Comparison of ENCODE assay signal across 17 mouse cellular contexts in the genomic region with DNA sequence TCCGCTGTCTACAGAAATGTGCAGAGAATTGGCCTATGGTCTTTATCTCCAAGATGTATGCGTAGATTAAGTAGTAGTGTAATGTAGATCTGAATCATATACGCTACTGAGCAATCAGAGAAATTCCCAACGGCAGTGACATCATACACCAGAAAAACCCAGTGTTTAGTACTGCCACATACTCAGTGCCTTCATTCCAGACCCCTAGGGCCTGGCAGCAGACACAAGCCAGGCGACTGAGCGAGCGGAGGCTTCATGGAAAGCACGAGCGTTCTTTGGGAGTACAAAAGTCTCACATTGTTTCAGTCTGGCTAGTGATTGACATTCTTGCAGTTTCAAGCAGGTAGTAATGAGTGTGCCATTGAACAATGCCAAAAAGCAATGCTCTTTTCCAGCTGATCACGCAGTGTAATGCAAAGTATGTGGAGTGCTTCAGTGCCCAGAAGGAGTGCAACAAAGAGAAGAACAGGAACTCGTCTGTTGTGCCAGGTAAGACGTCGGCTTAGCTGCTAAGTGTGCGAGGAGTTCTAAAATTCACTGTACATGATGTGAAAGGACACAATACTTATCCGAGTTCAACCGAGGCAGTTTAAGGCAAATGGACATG.
A peak's percentile ranks its signal among the peaks of the same experiment; 100 is the strongest.
DNase-seq lines count a peak whose midpoint lies in the region; ATAC-seq and TF ChIP-seq lines count a peak whose summit lies in the region.
"Had no signal": no experiment of that assay in that cellular context is flagged by ENCODE, and none has a peak within 500 bp of the region (broad histone marks: within the 10 kb centered on the region; RNA-seq: fewer than 3 reads in every experiment).

No protein-coding gene starts in this region.

- H3K4me2 ChIP-seq in forebrain, embryonic 16.5 days (ENCODE audit: low read length), result no peak overlapping the region
- H3K4me2 ChIP-seq: embryonic facial prominence, embryonic 13.5 days; heart, embryonic 13.5 days; hindbrain, embryonic 14.5 days; intestine, embryonic 15.5 days had no signal

- H3K79me2 ChIP-seq in heart, adult 2 months (replicated peaks; ENCODE audit: control insufficient read depth, insufficient read depth, low read length), result no peaks in the 10 kb centered on the region

- TF ChIP-seq CTCF in heart, adult 2 months (IDR thresholded peaks at IDR 0.05), result no peak

- no peaks in the 10 kb centered on the region for H3K9me3 ChIP-seq in forebrain, embryonic 16.5 days (ENCODE audit: control insufficient read depth, low read length)
- H3K9me3 ChIP-seq: embryonic facial prominence, embryonic 13.5 days; heart, embryonic 13.5 days; intestine, embryonic 15.5 days had no signal

- TF ChIP-seq EP300 in heart, adult 2 months (IDR thresholded peaks at IDR 0.05; ENCODE audit: insufficient read depth, low read depth, low read length), result no peak

- H3K27ac ChIP-seq in heart, adult 2 months, result no peak overlapping the region
- H3K27ac ChIP-seq in forebrain, embryonic 16.5 days (ENCODE audit: low read length), result 0 out of 2 replicates have a peak overlapping the region, but pooled peaks have one; percentile 22
- H3K27ac ChIP-seq: embryonic facial prominence, embryonic 13.5 days; heart, embryonic 13.5 days; hindbrain, embryonic 14.5 days; intestine, embryonic 15.5 days had no signal

- H3K36me3 ChIP-seq in heart, adult 2 months (ENCODE audit: control insufficient read depth, insufficient read depth, low read length), result no peaks in the 10 kb centered on the region
- no peaks in the 10 kb centered on the region for H3K36me3 ChIP-seq in forebrain, embryonic 16.5 days (ENCODE audit: control insufficient read depth, insufficient read depth)
- H3K36me3 ChIP-seq: intestine, embryonic 15.5 days had no signal

- H3K9ac ChIP-seq in heart, adult 2 months (ENCODE audit: low read depth, low read length), result no peak overlapping the region
- H3K9ac ChIP-seq in forebrain, embryonic 16.5 days (replicated peaks; ENCODE audit: low read depth, low read length), result no peak overlapping the region
- H3K9ac ChIP-seq: embryonic facial prominence, embryonic 13.5 days; heart, embryonic 13.5 days; hindbrain, embryonic 14.5 days; intestine, embryonic 15.5 days had no signal

- H3K4me3 ChIP-seq in heart, adult 2 months, result no peak overlapping the region
- H3K4me3 ChIP-seq in forebrain, embryonic 16.5 days (replicated peaks; ENCODE audit: low read length), result no peak overlapping the region
- H3K4me3 ChIP-seq: embryonic facial prominence, embryonic 13.5 days; heart, embryonic 13.5 days; intestine, embryonic 15.5 days had no signal

- peak; percentile 75 for DNase-seq in heart, adult 11 months
- DNase-seq in heart, adult 2 months, result no peak
- peak; percentile 21 for DNase-seq in lung, postnatal 36 days
- DNase-seq in lung, postnatal 4 days, result no peak
- DNase-seq in embryo, embryonic 10.5 days (ENCODE audit: low spot score), result no peak
- DNase-seq: adrenal gland, postnatal 10 days; cerebellum, adult 11-12 months; cerebellum, adult 9-10 months; cerebellum, postnatal 25 days; gastrocnemius, postnatal 14 days; heart, postnatal 10 days; kidney, adult 18-20 months had no signal

- intact Hi-C loops in heart, adult 2 months (cut with DNase I), result no loop called here

- no peaks in the 10 kb centered on the region for H3K27me3 ChIP-seq in heart, adult 2 months (ENCODE audit: control insufficient read depth, insufficient read depth, low read length)
- no peaks in the 10 kb centered on the region for H3K27me3 ChIP-seq in forebrain, embryonic 16.5 days (replicated peaks; ENCODE audit: control insufficient read depth, insufficient read depth, low read length)
- H3K27me3 ChIP-seq: embryonic facial prominence, embryonic 13.5 days; heart, embryonic 13.5 days; intestine, embryonic 15.5 days had no signal

- peak; percentile 61 for ATAC-seq in forebrain, embryonic 16.5 days
- ATAC-seq: intestine, embryonic 15.5 days had no signal

- no peaks in the 10 kb centered on the region for H3K4me1 ChIP-seq in heart, adult 2 months (ENCODE audit: control insufficient read depth, insufficient read depth, low read length)
- peaks cover 12% of the 10 kb centered on the region for H3K4me1 ChIP-seq in forebrain, embryonic 16.5 days (replicated peaks; ENCODE audit: control insufficient read depth, insufficient read depth, low read length)
- H3K4me1 ChIP-seq: heart, embryonic 13.5 days; intestine, embryonic 15.5 days had no signal

- no peak for TF ChIP-seq POLR2A in heart, adult 2 months (IDR thresholded peaks at IDR 0.05; ENCODE audit: insufficient read depth, low read depth, low read length)

- 91% methylated on average over 16 of the region's 16 CpGs for WGBS in heart, adult 2 months
- WGBS in forebrain, embryonic 16.5 days, result 44% methylated on average over 16 of the region's 16 CpGs

Comparison
In these comparisons a context has a peak if more than half of its experiments do, and no peak if none do; other contexts are left out.
1. DNase-seq: peak in heart, adult 11 months (single experiment) and lung, postnatal 36 days (single experiment); none in heart, adult 2 months (0 of 2), lung, postnatal 4 days (0 of 2) and embryo, embryonic 10.5 days (single experiment).